Mouse (Mus musculus) hindbrain, embryonic 12.5 days (tissue): ENCODE results near the gene Mrpl42. TPM values are rescaled to one million over a fixed set of nuclear protein-coding genes. Genes with fewer than 3 reads are reported as not detected.

Experiments used
- ATAC-seq: fragments of 200-750 bp; cut with Nextera tagmentation; 2 replicates; pipeline ENCODE4 v1.8.0; 2017; ENCODE audit warnings: moderate TSS enrichment; ENCODE audit not compliant: low FRiP score
- H3K27ac ChIP-seq: fragments of 300-500 bp; sonication (generic); 2 replicates; pipeline ENCODE4 v1.5.1; 2016; ENCODE audit warnings: mild to moderate bottlenecking
- H3K27me3 ChIP-seq: fragments of 300-500 bp; sonication (generic); 2 replicates; pipeline ENCODE4 v1.6.1; 2016; ENCODE audit warnings: mild to moderate bottlenecking
- H3K36me3 ChIP-seq: fragments of 300-500 bp; sonication (generic); 2 replicates; pipeline ENCODE4 v1.6.1; 2016; ENCODE audit warnings: mild to moderate bottlenecking
- H3K4me1 ChIP-seq: fragments of 300-500 bp; sonication (generic); 2 replicates; pipeline ENCODE4 v1.6.1; 2016
- H3K4me2 ChIP-seq: fragments of 300-500 bp; sonication (generic); replicated peaks from 2 replicates; pipeline ENCODE4 v1.6.1; 2016; ENCODE audit warnings: mild to moderate bottlenecking
- H3K4me3 ChIP-seq: fragments of 300-500 bp; sonication (generic); 2 replicates; pipeline ENCODE4 v1.5.1; 2016; ENCODE audit warnings: mild to moderate bottlenecking
- H3K9ac ChIP-seq: fragments of 300-500 bp; sonication (generic); 2 replicates; pipeline ENCODE4 v1.6.1; 2016; ENCODE audit warnings: mild to moderate bottlenecking, moderate library complexity
- H3K9me3 ChIP-seq: fragments of 300-500 bp; sonication (generic); replicated peaks from 2 replicates; pipeline ENCODE4 v1.6.1; 2016; ENCODE audit warnings: mild to moderate bottlenecking
- WGBS: fragments of 180-500 bp; shearing (Covaris S2); methylation state at CpG from one replicate; pipeline ENCODE4 v1.1.7; 2016; 5-methylcytosine and 5-hydroxymethylcytosine counted together
- polyA plus RNA-seq: library from polyadenylated mRNA; unstranded; fragments of >200 nt; fragmentation: Nextera tagmentation; extraction: Ambion mirVana; gene quantifications from 2 replicates; pipeline ENCODE4 v1.2.1, GENCODE M21; 2016

Gene Mrpl42
- polyA plus RNA-seq, 1 experiment from 2014 or later = 265 TPM

GRCm38 (mm10) chr10:95512635-95513034, 10.9 kb upstream of the Mrpl42 start:
- Histone ChIP-seq H3K27ac (no peak overlapping the region), H3K9ac (no peak overlapping the region), H3K36me3 (no peaks in the 10 kb centered on the region), H3K27me3 (no peaks in the 10 kb centered on the region), H3K9me3 (no peaks in the 10 kb centered on the region), H3K4me2 (no peak overlapping the region), H3K4me1 (peaks cover 14% of the 10 kb centered on the region), H3K4me3 (no peak overlapping the region)
- no peak for ATAC-seq
- 87% methylated on average over 8 of the region's 8 CpGs for WGBS

- Histone ChIP-seq H3K4me2 (no peak overlapping the region), H3K4me1 (peaks cover 4% of the 10 kb centered on the region), H3K27me3 (no peaks in the 10 kb centered on the region), H3K36me3 (no peaks in the 10 kb centered on the region), H3K4me3 (no peak overlapping the region), H3K9me3 (no peaks in the 10 kb centered on the region), H3K9ac (no peak overlapping the region), H3K27ac (no peak overlapping the region)
- no peak for ATAC-seq
- 72% methylated on average over 3 of the region's 3 CpGs for WGBS
These were observed 7.5 kb upstream of the Mrpl42 start for GRCm38 (mm10) chr10:95509263-95509662.

GRCm38 (mm10) chr10:95508793-95509192, 7.1 kb upstream of the Mrpl42 start:
- 0 out of 2 replicates have a peak overlapping the region, but pooled peaks have one; percentile 23 for H3K9ac ChIP-seq
- no peaks in the 10 kb centered on the region for H3K36me3 ChIP-seq
- no peak overlapping the region for H3K4me3 ChIP-seq
- H3K27me3 ChIP-seq = no peaks in the 10 kb centered on the region
- H3K4me1 ChIP-seq = no peaks in the 10 kb centered on the region; the same call in 1 of the 2 replicates
- no peak overlapping the region for H3K27ac ChIP-seq
- WGBS = 70% methylated on average over 6 of the region's 6 CpGs
- ATAC-seq = no peak
- no peaks in the 10 kb centered on the region for H3K9me3 ChIP-seq
- H3K4me2 ChIP-seq = no peak overlapping the region

- H3K27me3 ChIP-seq = no peaks in the 10 kb centered on the region
- H3K27ac ChIP-seq = no peak overlapping the region
- no peak overlapping the region for H3K9ac ChIP-seq
- H3K4me1 ChIP-seq = no peaks in the 10 kb centered on the region
- H3K9me3 ChIP-seq = no peaks in the 10 kb centered on the region
- no peak for ATAC-seq
- H3K36me3 ChIP-seq = no peaks in the 10 kb centered on the region
- no peak overlapping the region for H3K4me3 ChIP-seq
- 86% methylated on average over 8 of the region's 8 CpGs for WGBS
- H3K4me2 ChIP-seq = no peak overlapping the region
These were observed 6.4 kb upstream of the Mrpl42 start for GRCm38 (mm10) chr10:95508126-95508525.

- Histone ChIP-seq H3K27me3 (no peaks in the 10 kb centered on the region), H3K27ac (no peak overlapping the region), H3K36me3 (no peaks in the 10 kb centered on the region), H3K4me2 (no peak overlapping the region), H3K4me1 (peaks cover 9% of the 10 kb centered on the region), H3K4me3 (no peak overlapping the region), H3K9ac (no peak overlapping the region), H3K9me3 (no peaks in the 10 kb centered on the region)
- ATAC-seq = no peak
- WGBS = 62% methylated on average over 1 of the region's 1 CpGs
These were observed 2.6 kb upstream of the Mrpl42 start for GRCm38 (mm10) chr10:95504341-95504740.

- H3K4me1 ChIP-seq = peaks cover 9% of the 10 kb centered on the region
- no peaks in the 10 kb centered on the region for H3K27me3 ChIP-seq
- no peak overlapping the region for H3K9ac ChIP-seq
- H3K4me3 ChIP-seq = no peak overlapping the region
- H3K4me2 ChIP-seq = no peak overlapping the region
- no peak overlapping the region for H3K27ac ChIP-seq
- no peaks in the 10 kb centered on the region for H3K36me3 ChIP-seq
- WGBS = 86% methylated on average over 14 of the region's 14 CpGs
- ATAC-seq = no peak
- no peaks in the 10 kb centered on the region for H3K9me3 ChIP-seq
These were observed 1.9 kb upstream of the Mrpl42 start for GRCm38 (mm10) chr10:95503443-95504235.

- H3K4me2 ChIP-seq = peak overlapping the region; percentile 65
- no peaks in the 10 kb centered on the region for H3K27me3 ChIP-seq
- peak overlapping the region; percentile 72 for H3K9ac ChIP-seq
- ATAC-seq = no peak
- peak overlapping the region; percentile 88 for H3K27ac ChIP-seq
- peaks cover 9% of the 10 kb centered on the region for H3K4me1 ChIP-seq
- H3K4me3 ChIP-seq = peak overlapping the region; percentile 76
- H3K9me3 ChIP-seq = no peaks in the 10 kb centered on the region
- 4% methylated on average over 7 of the region's 7 CpGs for WGBS
- H3K36me3 ChIP-seq = peaks cover 8% of the 10 kb centered on the region
These were observed 707 bp downstream of the Mrpl42 start for GRCm38 (mm10) chr10:95501033-95501432.

GRCm38 (mm10) chr10:95494268-95494667, 7.5 kb downstream of the Mrpl42 start:
- ATAC-seq = no peak
- no peaks in the 10 kb centered on the region for H3K4me1 ChIP-seq
- 97% methylated on average over 5 of the region's 5 CpGs for WGBS
- H3K27me3 ChIP-seq = no peaks in the 10 kb centered on the region
- no peaks in the 10 kb centered on the region for H3K9me3 ChIP-seq
- no peak overlapping the region for H3K9ac ChIP-seq
- H3K27ac ChIP-seq = no peak overlapping the region
- H3K4me2 ChIP-seq = no peak overlapping the region
- no peak overlapping the region for H3K4me3 ChIP-seq
- H3K36me3 ChIP-seq = peaks cover 63% of the 10 kb centered on the region

- no peaks in the 10 kb centered on the region for H3K4me1 ChIP-seq
- no peaks in the 10 kb centered on the region for H3K27me3 ChIP-seq
- no peak overlapping the region for H3K4me3 ChIP-seq
- WGBS = 89% methylated on average over 2 of the region's 2 CpGs
- H3K4me2 ChIP-seq = no peak overlapping the region
- peaks cover 81% of the 10 kb centered on the region for H3K36me3 ChIP-seq
- no peak overlapping the region for H3K27ac ChIP-seq
- no peak for ATAC-seq
- no peaks in the 10 kb centered on the region for H3K9me3 ChIP-seq
- H3K9ac ChIP-seq = no peak overlapping the region
These were observed 12.1 kb downstream of the Mrpl42 start for GRCm38 (mm10) chr10:95489653-95490052.

- 86% methylated on average over 11 of the region's 11 CpGs for WGBS
- H3K27me3 ChIP-seq = no peaks in the 10 kb centered on the region
- peaks cover 6% of the 10 kb centered on the region; the same call in 1 of the 2 replicates for H3K36me3 ChIP-seq
- no peak overlapping the region for H3K4me3 ChIP-seq
- no peaks in the 10 kb centered on the region for H3K4me1 ChIP-seq
- ATAC-seq = no peak
- H3K9ac ChIP-seq = no peak overlapping the region
- no peak overlapping the region for H3K4me2 ChIP-seq
- no peaks in the 10 kb centered on the region for H3K9me3 ChIP-seq
- no peak overlapping the region for H3K27ac ChIP-seq
These were observed 24.2 kb downstream of the Mrpl42 start for GRCm38 (mm10) chr10:95477516-95477915.

- no peak for ATAC-seq
- Histone ChIP-seq H3K27me3 (no peaks in the 10 kb centered on the region), H3K4me3 (no peak overlapping the region), H3K27ac (no peak overlapping the region), H3K4me1 (no peaks in the 10 kb centered on the region), H3K4me2 (no peak overlapping the region), H3K9me3 (no peaks in the 10 kb centered on the region), H3K36me3 (peaks cover 6% of the 10 kb centered on the region; the same call in 1 of the 2 replicates), H3K9ac (no peak overlapping the region)
- WGBS = 15% methylated on average over 10 of the region's 10 CpGs
These were observed 25.8 kb downstream of the Mrpl42 start for GRCm38 (mm10) chr10:95475923-95476322.

- H3K9ac ChIP-seq = no peak overlapping the region
- H3K4me3 ChIP-seq = no peak overlapping the region
- H3K9me3 ChIP-seq = no peaks in the 10 kb centered on the region
- no peaks in the 10 kb centered on the region for H3K4me1 ChIP-seq
- 86% methylated on average over 11 of the region's 11 CpGs for WGBS
- ATAC-seq = no peak
- H3K27me3 ChIP-seq = no peaks in the 10 kb centered on the region
- H3K27ac ChIP-seq = no peak overlapping the region
- no peaks in the 10 kb centered on the region for H3K36me3 ChIP-seq
- H3K4me2 ChIP-seq = no peak overlapping the region
These were observed 29.7 kb downstream of the Mrpl42 start for GRCm38 (mm10) chr10:95471889-95472547.
